Mouse (Mus musculus): ENCODE data around the gene 4930432K21Rik.

4930432K21Rik gene

GRCm38 (mm10) chr8:84208381-84209380 lies 60.9 kb downstream of the 4930432K21Rik start:
- no peak for DNase-seq (ENCODE audit: low read depth, low spot score)

- peak; percentile 52 for DNase-seq (ENCODE audit: low read depth, low spot score)
These were observed 62.5 kb downstream of the 4930432K21Rik start for GRCm38 (mm10) chr8:84210167-84210791.

GRCm38 (mm10) chr8:84211202-84211601 lies 63.4 kb downstream of the 4930432K21Rik start:
- DNase-seq (ENCODE audit: low read depth, low spot score): no peak

DNA sequence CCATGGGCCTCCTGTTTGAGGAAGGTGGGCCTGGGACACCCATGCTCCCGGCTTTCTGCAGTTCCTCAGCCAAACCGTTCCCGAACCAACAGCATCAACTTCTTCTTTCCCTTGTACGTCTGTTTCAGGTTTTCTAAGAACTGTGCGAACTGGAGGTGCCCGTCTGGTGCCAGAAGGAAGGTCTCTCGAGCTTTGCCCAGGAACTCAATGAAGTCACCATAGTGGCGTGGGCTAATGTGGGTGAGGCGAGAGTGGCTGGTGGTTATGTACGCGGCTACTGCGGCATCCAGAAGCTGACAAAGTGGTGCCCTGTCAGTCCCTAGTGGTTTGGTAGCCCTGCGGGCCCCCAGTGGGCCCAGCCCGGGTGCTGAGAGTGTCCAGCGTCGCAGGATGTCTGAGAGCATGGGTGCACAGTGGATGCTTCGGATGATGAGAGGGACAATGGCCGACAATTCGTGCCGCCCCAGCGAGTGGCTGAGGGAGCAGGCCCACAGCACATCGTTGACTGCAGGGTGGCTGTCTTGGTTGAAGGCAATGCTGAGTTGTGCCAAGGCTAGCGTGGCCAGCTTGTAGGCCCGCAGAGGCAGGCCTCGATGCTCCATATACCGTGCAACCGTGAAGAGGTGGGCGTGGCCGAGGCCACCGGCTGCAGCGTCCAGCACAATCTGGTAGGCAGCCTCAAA lies 64.2 kb downstream of the 4930432K21Rik start:
- no peak for DNase-seq (ENCODE audit: low read depth, low spot score)

GRCm38 (mm10) chr8:84213277-84213676 lies 65.5 kb downstream of the 4930432K21Rik start:
- DNase-seq (ENCODE audit: low read depth, low spot score): no peak

DNA sequence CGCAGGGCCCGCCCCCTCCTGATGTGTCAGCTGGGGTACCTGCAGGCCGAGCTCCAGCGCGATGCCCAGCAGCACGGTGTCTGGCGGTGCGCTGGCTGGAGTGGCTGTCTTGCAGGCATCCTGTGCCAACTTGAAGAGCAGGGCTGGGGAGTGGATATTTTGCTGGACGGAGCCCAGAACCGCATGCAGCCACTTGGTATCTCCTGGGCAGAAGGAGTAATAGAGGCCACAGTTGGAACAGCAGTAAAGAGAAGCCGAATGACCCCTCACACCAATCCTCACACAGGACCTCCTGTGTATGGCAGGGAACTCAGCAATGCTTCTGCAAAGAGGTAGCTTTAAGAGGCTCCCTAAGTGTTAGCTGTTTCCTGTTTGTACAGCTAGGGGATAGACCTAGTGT lies 69.4 kb downstream of the 4930432K21Rik start:
- DNase-seq (ENCODE audit: low read depth, low spot score): no peak

- DNase-seq (ENCODE audit: low read depth, low spot score): no peak
These were observed 70.3 kb downstream of the 4930432K21Rik start for GRCm38 (mm10) chr8:84218143-84218542.

- no peak for DNase-seq (ENCODE audit: low read depth, low spot score)
These were observed 72.3 kb downstream of the 4930432K21Rik start for GRCm38 (mm10) chr8:84220105-84220504.

All from retina, adult 2 months (tissue).